Mouse (Mus musculus) embryonic facial prominence, embryonic 11.5 days (tissue): ENCODE data around the gene Fntb. TPM values are rescaled to one million over a fixed set of nuclear protein-coding genes. Genes with fewer than 3 reads are reported as not detected.

ENCODE experiments used
- ATAC-seq: fragments of 200-750 bp; cut with Nextera tagmentation; replicated peaks from 2 replicates; pipeline ENCODE4 v1.8.0; 2017; ENCODE audit warnings: low read depth; ENCODE audit not compliant: insufficient number of reproducible peaks, low FRiP score, low TSS enrichment
- DNase-seq: peaks from one replicate; pipeline ENCODE4 v3.0.0-alpha.2; 2015; ENCODE audit warnings: low spot score
- H3K27ac ChIP-seq: fragments of 300-500 bp; sonication (generic); replicated peaks from 2 replicates; pipeline ENCODE4 v1.5.1; 2014; ENCODE audit warnings: mild to moderate bottlenecking, low read depth, low read length, control low read depth
- H3K27me3 ChIP-seq: fragments of 300-500 bp; sonication (generic); 2 replicates; pipeline ENCODE4 v1.6.1; 2014; ENCODE audit warnings: mild to moderate bottlenecking, low read length, moderate library complexity, mixed read lengths; ENCODE audit not compliant: control insufficient read depth, insufficient read depth
- H3K36me3 ChIP-seq: fragments of 300-500 bp; sonication (generic); replicated peaks from 2 replicates; pipeline ENCODE4 v1.6.1; 2014; ENCODE audit warnings: low read depth, mild to moderate bottlenecking, low read length, moderate library complexity, mixed read lengths; ENCODE audit not compliant: control insufficient read depth, insufficient read depth
- H3K4me1 ChIP-seq: fragments of 300-500 bp; sonication (generic); 2 replicates; pipeline ENCODE4 v1.6.1; 2014; ENCODE audit warnings: low read length, mixed read lengths; ENCODE audit not compliant: control insufficient read depth, insufficient read depth
- H3K4me2 ChIP-seq: fragments of 300-500 bp; sonication (generic); 2 replicates; pipeline ENCODE4 v1.6.1; 2014; ENCODE audit warnings: low read depth, mild to moderate bottlenecking, control low read depth, low read length, moderate library complexity
- H3K4me3 ChIP-seq: fragments of 300-500 bp; sonication (generic); 2 replicates; pipeline ENCODE4 v1.5.1; 2014; ENCODE audit warnings: low read depth, low read length, control low read depth
- H3K9ac ChIP-seq: fragments of 300-500 bp; sonication (generic); replicated peaks from 2 replicates; pipeline ENCODE4 v1.6.1; 2014; ENCODE audit warnings: mild to moderate bottlenecking, control low read depth, low read length
- H3K9me3 ChIP-seq: fragments of 300-500 bp; sonication (generic); replicated peaks from 2 replicates; pipeline ENCODE4 v1.6.1; 2016; ENCODE audit warnings: mild to moderate bottlenecking, low read length, inconsistent platforms, mixed read lengths; ENCODE audit not compliant: control insufficient read depth
- WGBS: fragments of 180-500 bp; shearing (Covaris S2); extraction: QIAGEN DNeasy Blood & Tissue Kit; methylation state at CpG from one replicate; pipeline ENCODE4 v1.1.7; 2014; 5-methylcytosine and 5-hydroxymethylcytosine counted together
- polyA plus RNA-seq: library from polyadenylated mRNA; unstranded; fragments of >200 nt; fragmentation: Nextera tagmentation; extraction: Ambion mirVana; gene quantifications from 2 replicates; pipeline ENCODE4 v1.2.1, GENCODE M21; 2014

Fntb gene
- polyA plus RNA-seq, 1 experiment from 2014 or later, result 47.7 TPM

- whole genome bisulfite sequencing, result 92% methylated on average over 10 of the region's 10 CpGs
- no peaks in the 10 kb centered on the region for H3K27me3 ChIP-seq
- no peak overlapping the region for H3K4me3 ChIP-seq
- H3K4me1 ChIP-seq, result no peaks in the 10 kb centered on the region
- no peak overlapping the region for H3K4me2 ChIP-seq
- H3K9ac ChIP-seq, result no peak overlapping the region
- H3K27ac ChIP-seq, result no peak overlapping the region
- no peaks in the 10 kb centered on the region for H3K36me3 ChIP-seq
- no peak for ATAC-seq
- H3K9me3 ChIP-seq, result no peaks in the 10 kb centered on the region
- DNase-seq, result no peak
These were observed 37.6 kb downstream of the Fntb start for GRCm38 (mm10) chr12:76803028-76803427.

DNA sequence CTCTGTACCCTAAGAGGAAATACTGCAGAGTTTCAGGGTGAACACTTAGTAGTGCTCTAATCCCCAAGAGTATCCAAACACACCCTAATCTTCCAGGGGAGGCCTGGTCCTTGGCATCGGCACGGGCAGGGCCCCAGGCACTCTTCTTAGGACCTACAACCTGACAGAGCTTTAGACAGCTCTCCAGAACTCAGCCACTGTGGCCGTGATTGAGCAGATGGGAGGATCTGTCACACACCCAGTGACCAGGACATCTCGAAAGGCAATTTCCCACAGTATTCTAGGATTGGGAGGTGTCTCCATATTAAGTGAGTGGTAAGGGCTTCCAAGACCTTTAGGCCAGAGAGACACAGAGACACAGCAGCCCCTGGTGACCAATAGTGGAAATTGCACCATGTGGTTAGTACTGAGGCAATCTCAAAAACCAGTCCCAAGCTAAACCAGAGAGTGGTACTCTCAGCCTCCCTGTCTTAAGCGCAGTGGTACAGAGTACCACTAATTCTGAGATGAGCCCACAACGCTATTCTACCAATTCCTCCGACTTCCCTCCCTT lies 38.4 kb downstream of the Fntb start:
- no peak overlapping the region for H3K4me2 ChIP-seq
- 0 out of 2 replicates have a peak, but pooled peaks have one; percentile 50 for ATAC-seq
- no peaks in the 10 kb centered on the region for H3K4me1 ChIP-seq
- WGBS, result 55% methylated on average over 7 of the region's 7 CpGs
- no peaks in the 10 kb centered on the region for H3K27me3 ChIP-seq
- H3K9ac ChIP-seq, result no peak overlapping the region
- H3K36me3 ChIP-seq, result no peaks in the 10 kb centered on the region
- H3K9me3 ChIP-seq, result no peaks in the 10 kb centered on the region
- H3K27ac ChIP-seq, result no peak overlapping the region
- no peak overlapping the region for H3K4me3 ChIP-seq
- DNase-seq, result peak; percentile 71

GRCm38 (mm10) chr12:76805056-76805811 lies 39.8 kb downstream of the Fntb start:
- H3K4me3 ChIP-seq, result no peak overlapping the region
- DNase-seq (no peak), ATAC-seq (no peak)
- H3K4me1 ChIP-seq, result no peaks in the 10 kb centered on the region
- no peaks in the 10 kb centered on the region for H3K36me3 ChIP-seq
- no peak overlapping the region for H3K4me2 ChIP-seq
- no peaks in the 10 kb centered on the region for H3K9me3 ChIP-seq
- H3K27me3 ChIP-seq, result no peaks in the 10 kb centered on the region
- H3K9ac ChIP-seq, result no peak overlapping the region
- H3K27ac ChIP-seq, result no peak overlapping the region
- WGBS, result 91% methylated on average over 10 of the region's 10 CpGs

- no peaks in the 10 kb centered on the region for H3K9me3 ChIP-seq
- DNase-seq (no peak), ATAC-seq (no peak)
- no peaks in the 10 kb centered on the region for H3K4me1 ChIP-seq
- no peak overlapping the region for H3K4me3 ChIP-seq
- 75% methylated on average over 10 of the region's 10 CpGs for WGBS
- no peak overlapping the region for H3K27ac ChIP-seq
- H3K36me3 ChIP-seq, result no peaks in the 10 kb centered on the region
- H3K4me2 ChIP-seq, result no peak overlapping the region
- no peak overlapping the region for H3K9ac ChIP-seq
- no peaks in the 10 kb centered on the region for H3K27me3 ChIP-seq
These were observed 42.4 kb downstream of the Fntb start for GRCm38 (mm10) chr12:76807796-76808195.

DNA sequence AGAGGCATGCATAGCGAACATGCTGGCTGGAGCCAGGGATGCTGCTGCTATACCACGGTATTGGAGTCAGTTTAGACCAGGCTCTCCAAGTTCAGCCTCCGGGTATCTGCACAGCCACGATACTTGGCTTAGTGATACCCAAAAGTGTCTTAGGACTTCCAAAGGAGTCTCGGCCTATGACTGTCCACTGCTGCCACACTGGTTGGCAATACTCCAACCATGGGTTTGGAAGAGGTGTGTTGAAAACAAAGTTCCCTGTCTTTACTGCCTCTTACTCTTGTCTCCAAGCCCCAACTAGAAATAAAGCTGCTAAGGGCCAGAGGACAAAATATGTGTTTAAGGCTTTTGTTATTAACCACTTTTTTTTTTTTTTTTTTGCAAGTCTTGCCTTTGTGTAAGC lies 45.1 kb downstream of the Fntb start:
- Histone ChIP-seq H3K27me3 (no peaks in the 10 kb centered on the region), H3K27ac (no peak overlapping the region), H3K9me3 (no peaks in the 10 kb centered on the region), H3K9ac (no peak overlapping the region), H3K4me2 (no peak overlapping the region), H3K4me1 (no peaks in the 10 kb centered on the region), H3K4me3 (no peak overlapping the region), H3K36me3 (no peaks in the 10 kb centered on the region)
- DNase-seq (no peak), ATAC-seq (no peak)
- 92% methylated on average over 5 of the region's 5 CpGs for WGBS

DNA sequence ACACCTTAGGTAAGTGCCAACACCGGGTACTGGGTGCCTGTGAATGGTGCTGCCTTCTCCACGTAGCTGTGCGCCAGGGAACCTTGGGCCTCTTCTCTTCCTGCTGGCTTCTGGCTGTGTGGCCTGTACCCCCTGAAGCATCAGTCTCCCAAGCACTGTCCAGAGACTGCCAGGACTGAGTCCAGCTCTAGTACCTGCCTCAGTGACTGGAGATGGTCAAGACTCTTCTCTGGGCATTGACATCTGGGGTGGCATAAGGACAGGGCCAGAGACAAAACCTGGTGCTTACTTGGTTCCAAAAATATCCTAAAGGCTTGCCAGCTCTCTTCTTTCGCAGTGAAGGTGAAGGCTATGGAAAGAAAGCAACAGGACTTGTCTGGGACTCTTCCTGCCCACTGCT lies 45.6 kb downstream of the Fntb start:
- Histone ChIP-seq H3K4me2 (no peak overlapping the region), H3K9ac (no peak overlapping the region), H3K27me3 (no peaks in the 10 kb centered on the region), H3K36me3 (no peaks in the 10 kb centered on the region), H3K27ac (no peak overlapping the region), H3K4me3 (no peak overlapping the region), H3K4me1 (no peaks in the 10 kb centered on the region), H3K9me3 (no peaks in the 10 kb centered on the region)
- DNase-seq (no peak), ATAC-seq (no peak)
- 92% methylated on average over 4 of the region's 4 CpGs for WGBS

- no peak overlapping the region for H3K27ac ChIP-seq
- H3K9me3 ChIP-seq, result no peaks in the 10 kb centered on the region
- 81% methylated on average over 10 of the region's 10 CpGs for WGBS
- H3K4me1 ChIP-seq, result no peaks in the 10 kb centered on the region
- ATAC-seq (no peak), DNase-seq (no peak)
- H3K9ac ChIP-seq, result no peak overlapping the region
- H3K4me2 ChIP-seq, result no peak overlapping the region
- H3K27me3 ChIP-seq, result no peaks in the 10 kb centered on the region
- H3K36me3 ChIP-seq, result no peaks in the 10 kb centered on the region
- no peak overlapping the region for H3K4me3 ChIP-seq
These were observed 48.2 kb downstream of the Fntb start for GRCm38 (mm10) chr12:76813543-76813942.

- no peaks in the 10 kb centered on the region for H3K36me3 ChIP-seq
- DNase-seq (no peak), ATAC-seq (no peak)
- no peak overlapping the region for H3K27ac ChIP-seq
- H3K9ac ChIP-seq, result no peak overlapping the region
- no peaks in the 10 kb centered on the region for H3K27me3 ChIP-seq
- H3K4me2 ChIP-seq, result no peak overlapping the region
- no peak overlapping the region for H3K4me3 ChIP-seq
- WGBS, result 94% methylated on average over 2 of the region's 2 CpGs
- no peaks in the 10 kb centered on the region for H3K4me1 ChIP-seq
- no peaks in the 10 kb centered on the region for H3K9me3 ChIP-seq
These were observed 48.7 kb downstream of the Fntb start for GRCm38 (mm10) chr12:76814120-76814519.
